Mouse (Mus musculus) kidney, adult 2 months (tissue): ENCODE measurements at regions not wholly inside any gene's neighbourhood (a gene's known extent, or its start where the extent isn't known, plus 50 kb on each side); places are given as distances from the start of the nearest gene placed in this dataset.

Experiments
- CTCF ChIP-seq: fragments of 200-500 bp; conservative IDR thresholded peaks from 2 replicates; pipeline ENCODE4 v1.5.1; 2011; ENCODE audit warnings: low read depth, mild to moderate bottlenecking, control low read depth, low read length, moderate library complexity, mixed read lengths; ENCODE audit not compliant: insufficient read depth, insufficient read length
- POLR2A ChIP-seq: fragments of 200-500 bp; IDR thresholded peaks from one replicate; pipeline ENCODE4 v1.6.1; 2011; ENCODE audit warnings: low read depth, low read length, control low read depth

DNA sequence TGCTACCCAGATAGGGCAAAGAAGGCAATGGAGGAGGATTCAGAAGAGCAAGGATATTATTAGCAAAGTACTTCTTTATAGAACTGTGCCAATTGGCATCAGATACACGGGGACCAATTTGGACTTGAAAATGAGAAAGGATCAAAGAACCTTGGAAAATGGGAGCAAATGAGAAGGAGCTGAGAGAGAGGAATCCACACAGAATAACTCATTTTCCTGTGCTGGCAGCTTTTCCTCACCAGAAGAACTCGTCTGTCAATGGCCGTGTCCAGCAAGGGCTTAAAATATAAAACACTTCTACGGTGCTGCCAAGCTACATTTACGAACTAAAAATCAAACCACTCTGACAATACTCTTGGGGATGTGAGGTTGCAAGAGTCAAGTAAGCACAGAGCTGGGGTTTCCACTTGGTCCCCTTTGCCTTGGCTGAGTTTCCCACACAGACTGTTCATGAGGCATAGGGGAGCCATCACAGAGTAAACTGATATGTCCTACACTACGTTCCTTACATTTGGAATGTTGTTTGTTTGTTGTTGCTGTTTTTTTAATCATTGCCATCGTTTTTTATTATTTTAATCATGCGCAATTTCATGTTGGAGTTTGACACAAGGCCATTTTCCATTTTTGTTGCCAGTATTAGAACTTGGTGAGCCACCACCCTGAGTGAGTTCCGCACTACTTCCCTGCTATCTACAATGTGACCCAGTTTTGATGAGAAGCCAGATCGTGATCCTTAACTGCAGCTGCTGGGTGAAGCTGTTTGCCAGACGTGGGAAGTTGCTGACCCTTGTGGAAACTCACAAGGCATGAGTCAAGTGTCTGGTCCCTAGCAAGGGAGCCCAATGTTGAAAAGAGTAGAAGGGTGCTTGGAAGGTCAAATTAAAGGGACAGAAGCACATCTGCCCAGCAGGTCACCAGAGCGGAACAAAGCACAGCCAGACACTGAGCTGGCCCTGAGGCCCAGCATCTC, 95.5 kb upstream of the Ddit4l start:
- TF ChIP-seq CTCF, result no peak
- no peak for TF ChIP-seq POLR2A
